Mouse (Mus musculus) embryonic facial prominence, embryonic 13.5 days (tissue): ENCODE data around the gene Asic2. TPM values are rescaled to one million over a fixed set of nuclear protein-coding genes. Genes with fewer than 3 reads are reported as not detected.

Experiments used
- ATAC-seq: fragments of 200-750 bp; cut with Nextera tagmentation; 2 replicates; pipeline ENCODE4 v1.8.0; 2017; ENCODE audit warnings: low read depth; ENCODE audit not compliant: insufficient number of reproducible peaks, insufficient read depth, low FRiP score, low TSS enrichment
- H3K27ac ChIP-seq: fragments of 300-500 bp; sonication (generic); 2 replicates; pipeline ENCODE4 v1.5.1; 2015; ENCODE audit warnings: moderate library complexity, mild to moderate bottlenecking, inconsistent platforms
- H3K27me3 ChIP-seq: fragments of 300-500 bp; sonication (generic); 2 replicates; pipeline ENCODE4 v1.6.1; 2015; ENCODE audit warnings: mild to moderate bottlenecking, inconsistent platforms
- H3K36me3 ChIP-seq: fragments of 300-500 bp; sonication (generic); 2 replicates; pipeline ENCODE4 v1.6.1; 2015; ENCODE audit warnings: mild to moderate bottlenecking, inconsistent platforms
- H3K4me1 ChIP-seq: fragments of 300-500 bp; sonication (generic); 2 replicates; pipeline ENCODE4 v1.6.1; 2015; ENCODE audit warnings: inconsistent platforms
- H3K4me2 ChIP-seq: fragments of 300-500 bp; sonication (generic); 2 replicates; pipeline ENCODE4 v1.6.1; 2015; ENCODE audit warnings: moderate library complexity, mild to moderate bottlenecking, inconsistent platforms
- H3K4me3 ChIP-seq: fragments of 300-500 bp; sonication (generic); 2 replicates; pipeline ENCODE4 v1.5.1; 2015; ENCODE audit warnings: mild to moderate bottlenecking, inconsistent platforms
- H3K9ac ChIP-seq: fragments of 300-500 bp; sonication (generic); 2 replicates; pipeline ENCODE4 v1.6.1; 2015; ENCODE audit warnings: mild to moderate bottlenecking, inconsistent platforms
- H3K9me3 ChIP-seq: fragments of 300-500 bp; sonication (generic); 2 replicates; pipeline ENCODE4 v1.6.1; 2016; ENCODE audit warnings: inconsistent platforms
- WGBS: fragments of 180-500 bp; shearing (Covaris S2); methylation state at CpG from one replicate; pipeline ENCODE4 v1.1.7; 2015; ENCODE audit warnings: mixed read lengths; 5-methylcytosine and 5-hydroxymethylcytosine counted together
- polyA plus RNA-seq: library from polyadenylated mRNA; unstranded; fragments of >200 nt; fragmentation: Nextera tagmentation; extraction: Ambion mirVana; gene quantifications from 2 replicates; pipeline ENCODE4 v1.2.1, GENCODE M21; 2015

Asic2 gene
- polyA plus RNA-seq, 1 experiment from 2014 or later = 0.60 TPM

DNA sequence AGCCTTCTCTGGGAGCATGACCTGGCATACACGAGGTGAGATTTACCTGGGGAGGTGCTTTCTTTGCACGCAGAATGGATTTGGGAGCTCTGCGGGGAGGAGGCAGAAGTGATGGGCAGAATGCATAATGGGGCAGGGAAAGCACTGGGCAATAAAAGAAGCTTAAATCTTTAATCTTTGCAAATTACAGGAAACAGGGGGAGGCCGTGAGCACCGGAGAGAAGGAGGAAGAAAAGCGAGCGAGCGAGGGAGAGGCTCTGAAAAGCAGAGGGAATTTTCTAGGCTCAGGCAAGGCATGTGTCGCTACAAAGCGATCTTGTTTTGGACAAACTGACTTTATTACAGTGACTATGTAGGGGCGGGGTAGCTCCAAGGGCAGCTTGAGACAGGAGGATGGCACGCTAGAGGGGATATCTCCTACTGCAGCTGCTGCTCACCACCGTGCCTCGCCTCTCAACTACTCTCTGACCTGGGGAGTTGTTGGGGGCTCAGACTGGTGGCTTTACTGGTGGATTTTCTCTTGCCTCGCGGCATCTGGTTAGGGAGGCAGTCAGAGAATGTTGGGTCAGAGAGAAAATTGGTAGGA, 1010.1 kb downstream of the Asic2 start:
- no peaks in the 10 kb centered on the region for H3K36me3 ChIP-seq
- no peak overlapping the region for H3K27ac ChIP-seq
- no peak for ATAC-seq
- no peak overlapping the region for H3K9ac ChIP-seq
- no peak overlapping the region for H3K4me3 ChIP-seq
- H3K4me1 ChIP-seq = no peaks in the 10 kb centered on the region
- peaks cover 14% of the 10 kb centered on the region; the same call in 1 of the 2 replicates for H3K27me3 ChIP-seq
- no peaks in the 10 kb centered on the region for H3K9me3 ChIP-seq
- H3K4me2 ChIP-seq = no peak overlapping the region
- WGBS = 5% methylated on average over 16 of the region's 16 CpGs

DNA sequence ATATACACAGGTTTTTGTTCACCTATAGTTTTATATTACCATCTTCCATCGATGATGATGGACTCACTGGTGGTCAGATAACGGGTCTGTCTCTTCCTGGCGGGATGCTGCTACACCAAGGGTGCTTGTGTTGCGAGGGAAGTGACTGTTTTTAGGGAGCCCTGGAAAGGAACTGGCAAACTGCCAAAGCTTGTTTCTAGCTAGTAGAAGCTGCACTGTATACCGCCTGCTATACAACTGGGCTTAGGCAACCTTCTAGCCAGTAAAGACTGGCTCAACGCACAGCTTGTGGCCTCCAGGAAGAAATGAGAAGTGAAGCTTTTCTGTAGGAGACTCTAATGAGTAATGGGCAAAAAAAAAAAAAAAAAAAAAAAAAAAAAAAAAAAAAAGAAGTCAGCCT, 1012.3 kb downstream of the Asic2 start:
- ATAC-seq = no peak
- Histone ChIP-seq H3K36me3 (no peaks in the 10 kb centered on the region), H3K4me3 (no peak overlapping the region), H3K4me2 (no peak overlapping the region), H3K9me3 (no peaks in the 10 kb centered on the region), H3K9ac (no peak overlapping the region), H3K27me3 (peaks cover 14% of the 10 kb centered on the region; the same call in 1 of the 2 replicates), H3K27ac (no peak overlapping the region), H3K4me1 (no peaks in the 10 kb centered on the region)
- 82% methylated on average over 6 of the region's 6 CpGs for WGBS

DNA sequence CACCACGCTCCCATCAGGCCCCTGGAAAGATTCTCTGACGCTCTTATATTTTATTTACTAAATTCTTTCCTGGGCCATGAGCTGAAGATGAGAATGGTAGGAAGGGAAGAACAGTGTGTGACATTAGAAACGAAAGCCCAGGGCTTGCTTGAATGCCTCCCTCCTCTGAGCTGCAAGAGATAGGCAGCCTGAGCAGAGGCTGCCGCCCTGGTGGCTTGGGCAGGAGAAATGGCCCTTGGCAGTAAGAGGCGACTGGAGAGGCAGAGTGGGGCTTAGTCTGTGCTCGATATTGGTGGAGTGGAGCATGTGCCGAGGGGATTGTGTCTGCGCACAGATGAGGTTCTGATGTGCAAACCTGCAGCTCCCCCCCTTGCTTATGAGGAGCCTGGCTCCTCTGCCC, 1014.1 kb downstream of the Asic2 start:
- no peaks in the 10 kb centered on the region for H3K4me1 ChIP-seq
- peaks cover 14% of the 10 kb centered on the region; the same call in 1 of the 2 replicates for H3K27me3 ChIP-seq
- no peak overlapping the region for H3K27ac ChIP-seq
- 79% methylated on average over 8 of the region's 8 CpGs for WGBS
- no peaks in the 10 kb centered on the region for H3K9me3 ChIP-seq
- ATAC-seq = no peak
- H3K9ac ChIP-seq = no peak overlapping the region
- H3K36me3 ChIP-seq = no peaks in the 10 kb centered on the region
- H3K4me3 ChIP-seq = no peak overlapping the region
- H3K4me2 ChIP-seq = no peak overlapping the region

DNA sequence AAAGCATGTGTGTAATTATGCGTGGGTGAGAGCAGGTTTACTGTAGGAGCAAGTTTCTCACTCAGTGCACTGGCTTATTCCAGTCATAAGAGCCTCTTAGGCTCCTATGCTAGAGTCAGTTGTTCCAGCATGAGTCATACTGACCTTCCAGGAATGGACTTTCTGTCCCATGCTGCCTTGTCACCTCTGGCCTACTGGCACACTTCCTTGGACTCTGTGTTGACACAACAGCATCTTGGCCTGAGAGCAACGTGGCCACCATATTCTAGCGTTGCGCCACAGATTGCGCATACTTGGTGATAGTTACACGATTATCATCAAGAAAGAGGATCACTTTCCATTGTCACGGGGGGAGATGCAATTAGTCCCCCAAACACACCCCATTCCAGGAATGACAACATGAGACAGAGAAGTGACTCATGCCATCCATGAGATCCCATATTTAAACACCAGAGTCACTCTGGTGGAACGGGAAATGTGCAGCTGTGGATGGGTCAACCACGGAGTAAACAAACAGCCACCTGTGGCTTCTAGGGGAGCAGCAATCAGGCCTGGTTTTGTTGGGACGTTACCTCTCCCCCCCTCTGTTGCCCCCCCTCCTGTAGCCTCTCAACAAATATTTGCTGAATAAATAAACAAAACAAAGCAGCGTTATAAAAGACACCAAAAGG, 1019.1 kb downstream of the Asic2 start:
- Histone ChIP-seq H3K9me3 (no peaks in the 10 kb centered on the region), H3K4me2 (no peak overlapping the region), H3K27ac (no peak overlapping the region), H3K9ac (no peak overlapping the region), H3K27me3 (no peaks in the 10 kb centered on the region), H3K4me3 (no peak overlapping the region), H3K4me1 (peaks cover 8% of the 10 kb centered on the region; the same call in 1 of the 2 replicates), H3K36me3 (no peaks in the 10 kb centered on the region)
- ATAC-seq = no peak
- WGBS = 82% methylated on average over 11 of the region's 11 CpGs

DNA sequence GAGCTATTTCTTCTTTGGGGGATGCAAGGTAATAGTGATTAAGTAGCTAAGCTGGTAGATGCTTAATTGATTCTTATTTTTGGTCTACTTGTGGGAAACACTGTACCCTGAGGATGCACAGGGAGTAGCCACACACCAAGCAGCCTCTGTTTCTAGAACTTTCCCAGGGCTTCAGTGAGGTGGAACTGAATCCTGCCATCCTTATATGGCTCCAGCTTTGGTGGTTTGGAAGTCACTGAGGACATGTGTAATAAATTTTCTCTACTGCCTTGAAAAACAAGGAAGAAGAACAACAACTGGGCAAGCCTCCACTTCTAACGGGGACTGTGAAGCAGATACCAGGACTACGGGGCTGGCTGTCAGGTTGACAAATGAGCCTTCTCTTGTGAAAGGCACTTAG, 1020.2 kb downstream of the Asic2 start:
- no peaks in the 10 kb centered on the region for H3K27me3 ChIP-seq
- H3K27ac ChIP-seq = no peak overlapping the region
- no peak for ATAC-seq
- H3K9ac ChIP-seq = no peak overlapping the region
- no peaks in the 10 kb centered on the region for H3K36me3 ChIP-seq
- H3K9me3 ChIP-seq = no peaks in the 10 kb centered on the region
- no peak overlapping the region for H3K4me3 ChIP-seq
- H3K4me1 ChIP-seq = peaks cover 8% of the 10 kb centered on the region; the same call in 1 of the 2 replicates
- H3K4me2 ChIP-seq = no peak overlapping the region
- WGBS = 52% methylated on average over 2 of the region's 2 CpGs

DNA sequence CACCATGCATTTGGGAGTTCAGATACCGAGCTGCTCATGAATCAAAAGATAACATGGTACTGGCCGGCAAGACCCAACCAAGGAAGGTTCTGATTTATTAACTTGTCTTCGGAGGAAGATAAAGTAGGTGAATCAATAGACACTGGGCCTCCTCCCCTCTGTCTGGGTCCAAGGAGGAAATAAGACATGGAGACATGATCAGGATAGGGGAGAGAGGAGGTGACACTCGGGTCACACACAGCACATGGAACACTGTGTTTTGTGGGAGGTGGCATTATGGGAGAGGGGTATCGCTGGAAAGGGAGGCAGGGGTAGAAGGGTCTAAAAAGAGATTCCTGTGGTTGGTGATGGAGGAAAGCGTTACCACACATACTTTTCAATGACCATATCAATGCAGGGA, 1022.1 kb downstream of the Asic2 start:
- H3K4me2 ChIP-seq = no peak overlapping the region
- H3K4me3 ChIP-seq = no peak overlapping the region
- H3K27ac ChIP-seq = no peak overlapping the region
- no peaks in the 10 kb centered on the region for H3K36me3 ChIP-seq
- no peak overlapping the region for H3K9ac ChIP-seq
- no peaks in the 10 kb centered on the region for H3K9me3 ChIP-seq
- no peaks in the 10 kb centered on the region for H3K27me3 ChIP-seq
- 87% methylated on average over 6 of the region's 6 CpGs for WGBS
- peaks cover 8% of the 10 kb centered on the region; the same call in 1 of the 2 replicates for H3K4me1 ChIP-seq
- ATAC-seq = no peak

DNA sequence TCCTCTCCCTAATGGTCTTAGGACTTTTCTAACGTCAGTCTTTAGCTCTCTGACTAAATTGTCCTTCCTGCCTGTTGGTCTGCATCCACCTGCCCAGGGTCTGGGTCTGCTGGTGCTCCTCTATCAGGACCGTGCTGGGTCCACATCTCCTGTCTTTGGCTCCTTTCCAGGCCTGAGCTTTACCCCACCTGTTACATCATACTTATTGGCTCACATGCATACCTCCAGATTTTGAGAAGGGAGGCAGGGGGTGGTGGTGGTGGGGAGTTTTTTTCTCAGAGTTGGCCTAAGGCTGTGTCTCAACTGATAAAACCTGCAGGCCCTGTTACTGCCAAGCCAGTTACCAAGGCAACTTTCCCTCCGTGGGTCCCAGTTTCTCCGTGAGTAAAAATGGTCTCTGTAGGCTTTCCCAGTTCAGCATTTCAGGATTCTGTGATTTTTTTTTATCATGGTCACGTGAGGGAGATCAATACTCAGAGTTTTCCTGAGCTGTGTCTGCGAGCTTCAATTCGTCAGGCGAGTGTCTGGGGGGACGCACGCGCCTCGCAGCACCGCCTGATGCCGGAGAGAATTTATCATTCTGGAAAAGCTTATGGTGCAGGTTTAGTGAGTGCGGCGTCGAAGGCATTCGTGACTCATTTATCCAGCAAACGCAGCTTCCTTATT, 1044.8 kb downstream of the Asic2 start:
- Histone ChIP-seq H3K4me1 (no peaks in the 10 kb centered on the region), H3K4me2 (no peak overlapping the region), H3K9ac (no peak overlapping the region), H3K27ac (no peak overlapping the region), H3K27me3 (no peaks in the 10 kb centered on the region), H3K4me3 (no peak overlapping the region), H3K9me3 (no peaks in the 10 kb centered on the region), H3K36me3 (no peaks in the 10 kb centered on the region)
- no peak for ATAC-seq
- WGBS = 86% methylated on average over 19 of the region's 19 CpGs

DNA sequence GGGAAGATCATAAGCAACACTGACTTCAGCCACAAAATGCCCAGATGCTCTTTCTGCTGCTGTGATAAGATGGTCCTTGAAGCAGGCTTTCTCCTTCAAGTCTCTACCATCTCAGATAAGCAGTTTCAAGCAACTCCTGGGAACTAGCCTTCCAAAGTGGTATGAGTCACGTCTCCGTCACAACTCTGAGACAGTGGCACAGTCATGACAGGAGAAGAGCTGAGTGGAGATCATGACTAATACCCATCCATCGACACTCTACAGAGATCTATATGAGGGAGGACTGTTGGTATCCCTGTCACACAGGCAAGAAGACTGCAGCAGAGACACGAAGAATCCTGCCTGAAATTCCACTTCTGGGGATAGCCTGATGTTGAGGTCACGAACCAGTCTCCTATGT, 1049.9 kb downstream of the Asic2 start:
- Histone ChIP-seq H3K27ac (no peak overlapping the region), H3K27me3 (no peaks in the 10 kb centered on the region), H3K9ac (no peak overlapping the region), H3K4me2 (no peak overlapping the region), H3K9me3 (no peaks in the 10 kb centered on the region), H3K4me3 (no peak overlapping the region), H3K4me1 (no peaks in the 10 kb centered on the region), H3K36me3 (no peaks in the 10 kb centered on the region)
- WGBS = 83% methylated on average over 5 of the region's 5 CpGs
- no peak for ATAC-seq

DNA sequence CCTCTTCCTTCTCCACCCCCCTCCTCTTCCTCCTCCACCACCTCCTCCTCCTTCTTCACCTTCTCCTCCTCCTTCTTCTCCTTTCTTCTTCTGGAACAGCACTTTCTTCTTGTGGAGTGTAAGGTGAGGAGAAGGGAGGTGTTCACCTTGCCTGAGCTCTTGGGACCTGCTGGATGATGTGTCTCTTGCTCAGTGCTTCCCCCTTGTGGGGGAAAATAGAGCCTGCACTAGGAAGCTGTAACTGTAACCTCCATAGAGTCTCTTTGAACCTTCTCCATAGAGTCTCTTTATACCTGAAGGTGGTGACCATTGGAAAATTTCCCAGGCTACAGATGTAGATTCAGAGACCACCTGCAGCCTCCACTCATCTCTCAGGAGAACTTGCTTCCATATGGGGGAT, 1050.6 kb downstream of the Asic2 start:
- Histone ChIP-seq H3K9me3 (no peaks in the 10 kb centered on the region), H3K27ac (no peak overlapping the region), H3K4me1 (no peaks in the 10 kb centered on the region), H3K36me3 (no peaks in the 10 kb centered on the region), H3K9ac (no peak overlapping the region), H3K4me3 (no peak overlapping the region), H3K27me3 (no peaks in the 10 kb centered on the region), H3K4me2 (no peak overlapping the region)
- no peak for ATAC-seq

DNA sequence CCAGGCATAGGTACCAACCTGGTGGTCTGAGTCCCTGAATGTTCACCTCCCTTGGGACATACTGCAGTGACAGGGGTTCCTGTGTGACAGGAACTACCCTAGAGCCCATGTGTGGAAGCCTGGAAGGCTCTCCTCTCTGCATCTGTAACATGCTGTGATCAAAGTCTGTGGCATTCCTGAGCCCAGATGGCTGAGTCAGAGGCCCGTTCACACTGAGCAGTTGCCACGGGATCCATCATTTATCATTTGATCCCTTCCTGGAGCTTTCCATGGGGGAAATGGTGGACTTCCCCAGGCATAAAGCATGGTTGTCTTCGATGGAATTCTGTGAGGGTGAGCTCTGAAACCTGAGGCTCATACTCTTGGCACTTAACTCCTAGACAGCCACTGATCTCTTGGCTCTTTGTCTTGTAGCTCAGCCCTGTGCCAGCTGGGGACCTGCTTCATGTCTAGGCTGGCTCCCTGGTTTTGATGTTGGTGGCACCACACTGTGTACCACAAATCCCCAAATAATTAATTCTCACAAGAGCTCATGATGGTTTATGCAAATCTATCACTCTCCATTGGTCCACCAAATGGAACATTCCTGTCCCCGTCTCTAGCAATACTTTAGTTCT, 1054.7 kb downstream of the Asic2 start:
- no peak overlapping the region for H3K4me2 ChIP-seq
- H3K36me3 ChIP-seq = no peaks in the 10 kb centered on the region
- 39% methylated on average over 4 of the region's 4 CpGs for WGBS
- H3K4me1 ChIP-seq = no peaks in the 10 kb centered on the region
- H3K27me3 ChIP-seq = no peaks in the 10 kb centered on the region
- H3K9me3 ChIP-seq = no peaks in the 10 kb centered on the region
- no peak overlapping the region for H3K9ac ChIP-seq
- H3K4me3 ChIP-seq = no peak overlapping the region
- H3K27ac ChIP-seq = no peak overlapping the region
- no peak for ATAC-seq

DNA sequence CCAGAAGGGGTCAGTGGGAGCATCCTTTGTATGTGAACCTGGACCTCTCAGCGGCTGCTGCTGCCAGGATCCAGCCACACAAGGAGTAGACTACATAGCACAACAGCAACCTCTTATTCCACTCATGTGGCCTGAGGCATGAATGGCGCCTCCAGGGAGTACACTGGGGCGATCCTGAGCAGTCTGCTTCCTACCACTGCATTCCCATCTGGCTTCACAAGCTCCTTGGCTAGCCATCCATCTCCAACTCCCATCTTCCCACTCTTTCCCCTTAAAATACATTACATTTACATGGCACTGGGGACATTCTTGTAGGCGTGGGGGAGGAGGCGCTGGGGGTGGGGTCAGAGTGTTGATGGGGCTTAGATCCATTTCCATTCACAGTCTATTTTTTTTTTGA, 1055.5 kb downstream of the Asic2 start:
- H3K27ac ChIP-seq = no peak overlapping the region
- no peak overlapping the region for H3K4me3 ChIP-seq
- H3K36me3 ChIP-seq = no peaks in the 10 kb centered on the region
- no peaks in the 10 kb centered on the region for H3K4me1 ChIP-seq
- no peak overlapping the region for H3K9ac ChIP-seq
- H3K4me2 ChIP-seq = no peak overlapping the region
- H3K9me3 ChIP-seq = no peaks in the 10 kb centered on the region
- WGBS = 81% methylated on average over 5 of the region's 5 CpGs
- H3K27me3 ChIP-seq = no peaks in the 10 kb centered on the region
- ATAC-seq = no peak

DNA sequence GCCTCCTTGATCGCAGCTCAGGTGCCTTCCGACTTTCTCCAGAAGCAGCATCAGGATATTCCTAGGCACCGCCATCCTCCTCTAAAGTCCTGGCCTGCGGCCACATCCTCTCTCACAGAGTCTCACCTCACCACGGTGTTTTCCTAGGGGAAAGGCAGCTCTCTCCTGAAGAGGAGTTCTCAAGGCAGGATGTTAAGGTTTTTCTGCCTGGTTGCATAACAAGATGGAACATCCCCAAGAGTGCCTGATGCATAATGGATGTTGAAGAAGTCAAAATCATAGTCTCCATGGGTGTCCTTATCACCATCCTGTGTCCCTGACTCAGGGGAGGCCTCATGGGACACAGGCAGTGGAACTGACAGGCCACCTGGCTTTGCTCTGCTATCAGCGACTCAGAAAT, 1060.4 kb downstream of the Asic2 start:
- no peaks in the 10 kb centered on the region for H3K27me3 ChIP-seq
- no peaks in the 10 kb centered on the region for H3K36me3 ChIP-seq
- no peaks in the 10 kb centered on the region for H3K9me3 ChIP-seq
- 88% methylated on average over 6 of the region's 6 CpGs for WGBS
- H3K4me3 ChIP-seq = no peak overlapping the region
- H3K4me2 ChIP-seq = no peak overlapping the region
- no peak for ATAC-seq
- H3K27ac ChIP-seq = no peak overlapping the region
- H3K9ac ChIP-seq = no peak overlapping the region
- no peaks in the 10 kb centered on the region for H3K4me1 ChIP-seq
